Mouse (Mus musculus): ENCODE results near the gene Ltbr. TPM values are rescaled to one million over a fixed set of nuclear protein-coding genes. Genes with fewer than 3 reads are reported as not detected.

The Ltbr gene
- total and polyA plus RNA-seq, 3 experiments: not detected

GRCm38 (mm10) chr6:125322794-125323193 is 9.1 kb upstream of the Ltbr start:
- no peak overlapping the region for H3K27ac ChIP-seq (ENCODE audit: insufficient read depth, low read depth)
- in situ Hi-C loops (cut with MboI; ENCODE audit: low pct_ligation_motif_present, low pct_unique_long_range_greater_than_20kb, low sequenced_read_pairs) (no loop called here), dilution Hi-C loops (cut with MboI; ENCODE audit: extremely low pct_ligation_motif_present, extremely low pct_unique_long_range_greater_than_20kb, low sequenced_read_pairs) (no loop called here)
- no peak for TF ChIP-seq SMC3 (IDR thresholded peaks at IDR 0.05; ENCODE audit: low read depth, low read length)
- TF ChIP-seq CHD2 (IDR thresholded peaks at IDR 0.05; ENCODE audit: low read length): no peak
- TF ChIP-seq ELF1 (IDR thresholded peaks at IDR 0.05; ENCODE audit: low read depth, low read length): no peak
- no peak for TF ChIP-seq POLR2A (IDR thresholded peaks at IDR 0.05; ENCODE audit: low read depth, low read length)
- TF ChIP-seq TBP (conservative IDR thresholded peaks at IDR 0.05; ENCODE audit: low read depth, low read length): no peak
- no peak for TF ChIP-seq MAZ (IDR thresholded peaks at IDR 0.05; ENCODE audit: low read depth, low read length)
- no peak for TF ChIP-seq EP300 (IDR thresholded peaks at IDR 0.05; ENCODE audit: low read length)
- TF ChIP-seq NRF1 (IDR thresholded peaks at IDR 0.05; ENCODE audit: low read depth, low read length): no peak
- no peak for TF ChIP-seq USF2 (conservative IDR thresholded peaks at IDR 0.05; ENCODE audit: low read depth, low read length)
- TF ChIP-seq NELFE (IDR thresholded peaks at IDR 0.05; ENCODE audit: low read depth, low read length): no peak
- no peak overlapping the region for H3K4me2 ChIP-seq (ENCODE audit: insufficient read depth, low read depth, poor library complexity, severe bottlenecking)
- no peaks in the 10 kb centered on the region for H3K36me3 ChIP-seq (replicated peaks in 1 of 2; ENCODE audit: control insufficient read depth in 1 of 2, insufficient read depth in 1 of 2, low read length in 1 of 2)
- no peaks in the 10 kb centered on the region for H3K4me1 ChIP-seq (ENCODE audit: control insufficient read depth in 1 of 2, insufficient read depth in 2 of 2)
- peaks cover 98% of the 10 kb centered on the region for H3K27me3 ChIP-seq (replicated peaks)
- no peaks in the 10 kb centered on the region for H3K79me2 ChIP-seq (replicated peaks; ENCODE audit: control insufficient read depth, extremely low read depth, insufficient read depth, poor library complexity, severe bottlenecking)
- no peaks in the 10 kb centered on the region for H3K9me3 ChIP-seq (replicated peaks; ENCODE audit: low read length)
- no peak overlapping the region for H3K9ac ChIP-seq (ENCODE audit: insufficient read depth, low read depth)
- no peak for DNase-seq (ENCODE audit: extremely low read depth)
- H3K4me3 ChIP-seq (replicated peaks in 1 of 3; ENCODE audit: low read depth in 2 of 3, low read length in 2 of 3, poor library complexity in 1 of 3): no peak overlapping the region

- DNase-seq (ENCODE audit: extremely low read depth): no peak
- Histone ChIP-seq H3K4me1 (ENCODE audit: control insufficient read depth in 1 of 2, insufficient read depth in 2 of 2) (no peaks in the 10 kb centered on the region), H3K27me3 (replicated peaks) (peaks cover 98% of the 10 kb centered on the region), H3K36me3 (replicated peaks in 1 of 2; ENCODE audit: control insufficient read depth in 1 of 2, insufficient read depth in 1 of 2, low read length in 1 of 2) (no peaks in the 10 kb centered on the region), H3K27ac (ENCODE audit: insufficient read depth, low read depth) (no peak overlapping the region), H3K4me2 (ENCODE audit: insufficient read depth, low read depth, poor library complexity, severe bottlenecking) (no peak overlapping the region), H3K79me2 (replicated peaks; ENCODE audit: control insufficient read depth, extremely low read depth, insufficient read depth, poor library complexity, severe bottlenecking) (no peaks in the 10 kb centered on the region), H3K9ac (ENCODE audit: insufficient read depth, low read depth) (no peak overlapping the region), H3K9me3 (replicated peaks; ENCODE audit: low read length) (no peaks in the 10 kb centered on the region), H3K4me3 (replicated peaks in 1 of 3; ENCODE audit: low read depth in 2 of 3, low read length in 2 of 3, poor library complexity in 1 of 3) (no peak overlapping the region)
- dilution Hi-C loops (cut with MboI; ENCODE audit: extremely low pct_ligation_motif_present, extremely low pct_unique_long_range_greater_than_20kb, low sequenced_read_pairs) (no loop called here), in situ Hi-C loops (cut with MboI; ENCODE audit: low pct_ligation_motif_present, low pct_unique_long_range_greater_than_20kb, low sequenced_read_pairs) (no loop called here)
- TF ChIP-seq UBTF (IDR thresholded peaks at IDR 0.05; ENCODE audit: low read depth, low read length) (no peak), CHD2 (IDR thresholded peaks at IDR 0.05; ENCODE audit: low read length) (no peak), KAT2A (IDR thresholded peaks at IDR 0.05; ENCODE audit: insufficient replicate concordance, low read length) (no peak), MYC (IDR thresholded peaks at IDR 0.05; ENCODE audit: low read depth, low read length) (no peak), MEF2A (IDR thresholded peaks at IDR 0.05; ENCODE audit: borderline replicate concordance, low read depth, low read length) (no peak), E2F4 (IDR thresholded peaks at IDR 0.05; ENCODE audit: insufficient replicate concordance, low read depth, low read length) (no peak), MXI1 (IDR thresholded peaks at IDR 0.05; ENCODE audit: low read depth, low read length) (no peak), RAD21 (IDR thresholded peaks at IDR 0.05; ENCODE audit: low read depth, low read length) (no peak)
Observed at GRCm38 (mm10) chr6:125321114-125321855, 7.6 kb upstream of the Ltbr start.

Data from CH12.LX (cell line).